Mouse (Mus musculus) cerebellum, postnatal 36 days (tissue): ENCODE data around the gene Bcl7c.
"Not testable (repeated sequence)": the region's sequence is repeated elsewhere in the genome, so short reads cannot be mapped to it uniquely, and the experiment has no call there.

ENCODE experiments used
- DNase-seq, 2 experiments: peaks; one replicate each; pipeline ENCODE4 v3.0.0; 2021 to 2022; ENCODE audit warnings: mixed read lengths in 2 of 2

Gene Bcl7c

DNA sequence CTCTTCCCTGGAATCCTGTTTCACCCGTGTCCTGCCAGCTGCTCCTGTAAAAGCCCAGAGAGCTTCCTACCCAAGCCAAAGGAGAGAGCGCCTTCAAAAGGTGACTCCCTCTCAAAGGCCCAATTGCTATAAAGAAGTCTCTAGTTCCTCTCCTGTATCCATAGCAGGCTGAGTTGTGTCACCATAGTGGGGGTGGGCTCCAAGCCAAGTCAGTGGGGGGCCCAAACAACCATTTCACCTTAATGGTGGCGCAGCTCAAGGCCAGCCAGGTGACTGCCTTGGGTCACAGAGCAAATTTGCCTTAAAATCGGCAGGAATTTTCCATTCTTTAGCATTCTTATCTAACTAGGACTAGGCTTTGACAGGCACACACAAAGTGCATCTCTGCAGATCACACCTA lies 6.1 kb upstream of the Bcl7c start:
- no peak for DNase-seq

DNA sequence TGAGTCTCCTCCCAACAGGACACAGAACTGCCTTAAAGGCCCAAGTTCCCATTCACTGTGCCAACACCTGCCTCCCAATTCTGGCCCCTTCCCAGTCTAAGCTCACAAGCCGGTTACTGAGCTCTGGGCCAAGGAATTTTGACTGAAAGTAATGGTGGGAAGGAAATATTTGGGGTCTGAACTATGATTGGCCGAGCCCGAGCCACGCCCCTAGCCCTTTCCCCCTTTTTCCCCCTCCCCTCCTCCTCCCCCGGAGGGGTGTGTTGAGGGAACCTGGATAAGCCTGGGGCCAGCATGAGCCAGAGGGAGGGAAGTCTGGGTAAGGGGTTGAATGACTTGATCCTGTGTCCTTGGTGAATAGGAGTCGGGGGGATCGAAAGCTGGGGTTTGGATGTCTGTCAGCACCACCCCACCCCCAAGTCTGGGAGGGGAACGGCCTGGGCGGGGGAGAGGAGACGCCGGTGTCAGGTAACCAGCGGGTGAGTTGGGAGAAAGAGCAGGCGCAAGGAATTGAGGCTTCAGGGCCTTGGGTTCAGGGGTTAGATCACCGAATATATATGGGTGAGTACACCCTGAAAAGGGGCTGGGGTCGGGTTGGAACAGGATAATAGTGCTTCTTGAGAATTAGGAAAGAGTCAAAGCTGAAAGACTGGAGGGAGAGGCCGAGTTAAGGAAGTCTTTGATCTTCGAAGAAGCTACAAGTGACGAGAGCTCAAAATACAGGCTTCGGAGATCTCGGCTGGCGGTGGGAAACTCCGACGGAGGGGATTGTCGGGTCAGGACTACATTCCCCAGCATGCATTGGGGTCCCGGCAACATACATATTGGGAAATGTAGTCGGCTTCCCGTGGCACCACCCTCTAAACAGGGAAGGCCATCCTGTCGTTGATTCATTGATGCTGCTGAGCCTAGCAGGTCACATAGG lies 4.0 kb upstream of the Bcl7c start, which contains the start of gene Ctf1:
Gene Ctf1 (plus strand): TSS at position 276 of the 925 bp plus-strand sequence.
- DNase-seq, result peak; percentile 75 to 78

DNA sequence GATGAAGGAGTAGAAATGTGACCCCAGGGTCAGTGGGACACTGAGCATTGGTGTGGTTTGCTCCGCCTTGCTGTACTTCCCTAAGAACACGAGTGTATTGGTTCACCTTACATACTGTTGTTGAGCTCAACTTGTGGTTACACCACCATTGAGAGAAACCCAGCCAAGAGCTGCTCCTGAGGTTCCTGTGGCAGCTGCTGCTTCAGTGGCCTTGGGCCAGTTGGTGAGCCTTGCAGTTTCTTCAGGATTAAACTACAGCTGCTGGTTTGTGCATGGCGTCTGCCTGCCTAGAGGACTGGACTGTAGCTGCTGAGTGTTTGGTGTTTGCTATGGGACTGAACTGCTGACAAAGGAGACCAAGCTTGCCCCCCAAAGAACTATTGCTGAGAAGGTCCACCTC lies 2.7 kb upstream of the Bcl7c start:
- DNase-seq, result no peak

DNA sequence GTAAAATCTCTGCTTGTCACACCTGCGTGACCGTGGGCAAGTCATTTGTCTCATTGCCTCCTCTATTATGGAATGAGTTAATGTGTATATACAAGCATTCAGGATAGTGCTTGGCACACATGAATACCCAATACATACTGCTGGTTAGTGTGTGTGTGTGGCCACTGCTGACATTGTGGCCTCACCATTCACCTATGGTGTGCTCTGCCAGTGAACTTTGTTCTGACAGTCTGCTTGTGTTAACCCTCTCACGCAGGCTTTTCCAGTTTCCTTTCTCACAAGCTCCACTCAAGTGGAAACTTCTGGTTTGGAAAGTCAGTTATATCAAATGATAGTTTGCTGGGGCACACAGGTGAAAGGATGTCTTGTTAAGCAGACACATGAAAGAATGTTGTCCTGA lies 2.3 kb upstream of the Bcl7c start:
- DNase-seq, result no peak

DNA sequence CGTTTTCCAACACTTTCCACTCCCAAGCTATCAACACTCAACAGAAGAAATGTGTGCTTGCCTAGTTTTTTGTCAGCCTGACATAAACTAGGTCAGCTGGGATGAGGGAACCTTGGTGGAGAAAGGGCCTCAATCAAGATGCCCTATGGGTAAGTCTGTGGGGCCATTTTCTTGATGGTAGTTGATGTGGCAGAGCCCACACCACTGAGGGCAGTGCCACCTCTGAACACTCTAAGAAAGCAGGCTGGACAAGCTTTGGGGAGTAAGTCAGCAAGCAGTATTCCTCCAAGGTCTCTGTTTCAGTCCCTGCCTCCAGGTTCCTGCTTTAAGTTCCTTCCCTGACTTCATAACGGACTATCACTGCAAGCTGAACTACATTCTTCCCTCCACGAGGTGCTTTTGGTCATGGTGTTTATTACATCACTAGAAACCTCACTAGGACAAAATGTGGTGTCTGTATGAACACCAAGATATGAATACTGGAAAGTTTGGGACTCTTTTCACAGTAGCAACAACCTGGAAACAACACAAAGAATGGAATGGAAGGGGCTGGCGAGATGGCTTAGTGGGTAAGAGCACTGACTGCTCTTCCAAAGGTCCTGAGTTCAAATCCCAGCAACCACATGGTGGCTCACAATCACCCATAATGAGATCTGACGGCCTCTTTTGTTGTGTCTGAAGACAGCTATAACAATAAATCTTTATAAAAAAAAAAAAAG lies 687 bp upstream of the Bcl7c start:
- DNase-seq, result no peak

DNA sequence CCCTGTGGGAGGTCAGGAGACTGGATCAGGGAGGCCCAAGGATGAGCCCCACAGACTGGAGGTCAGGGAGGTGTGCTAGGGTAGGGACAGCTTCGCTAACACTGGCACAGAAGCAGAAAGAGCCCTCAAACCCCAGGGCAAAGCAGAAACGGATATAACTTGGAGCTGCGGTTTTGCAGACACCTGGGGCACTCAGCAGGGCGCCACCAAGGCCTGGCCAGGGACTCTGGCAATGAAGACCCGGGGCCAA lies 851 bp downstream of the Bcl7c start:
- no peak for DNase-seq

DNA sequence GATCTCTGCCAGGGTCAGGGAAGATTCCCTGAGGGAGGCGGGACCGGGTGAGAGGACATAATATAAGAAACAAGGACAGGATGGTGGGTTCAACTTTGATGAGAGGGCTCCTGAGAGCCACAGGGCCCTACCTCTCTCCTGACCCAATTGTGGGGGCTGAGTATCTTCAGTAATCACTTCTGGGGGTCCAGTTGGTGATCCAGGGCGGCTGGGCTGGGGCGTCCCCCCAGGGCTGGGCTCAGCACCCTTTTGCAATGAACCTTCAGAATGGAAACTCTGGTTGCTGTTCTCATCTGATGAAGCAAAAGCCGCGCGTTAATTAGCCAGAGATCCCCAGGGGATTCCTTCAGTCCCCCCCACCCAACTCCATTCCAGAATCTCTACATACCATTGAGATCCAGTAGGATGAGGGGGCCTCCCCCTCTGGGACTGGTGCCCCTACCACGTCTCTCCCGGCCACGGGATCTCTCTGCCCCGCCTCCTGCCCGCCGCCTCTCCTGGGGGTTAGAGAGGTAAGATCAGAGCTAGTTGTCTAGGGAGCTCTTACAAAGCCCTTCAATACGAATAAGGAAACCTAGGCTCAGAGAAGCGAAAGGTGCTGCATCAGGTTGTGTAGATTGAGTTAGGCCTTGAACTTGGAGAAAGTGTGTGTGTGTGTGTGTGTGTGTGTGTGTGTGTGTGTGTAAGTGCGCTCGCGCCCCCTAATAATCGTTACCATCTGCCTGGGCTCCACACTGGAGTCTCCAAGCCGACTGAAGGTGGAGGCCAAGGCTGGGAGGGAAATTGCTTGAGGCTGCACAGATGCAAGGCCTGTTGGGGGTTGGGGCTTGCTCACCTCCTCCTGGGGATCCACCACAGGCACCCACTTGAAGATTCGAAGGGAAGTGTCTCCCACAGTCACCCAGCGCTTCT lies 1.4 kb downstream of the Bcl7c start:
- peak; percentile 20 to 29 for DNase-seq

DNA sequence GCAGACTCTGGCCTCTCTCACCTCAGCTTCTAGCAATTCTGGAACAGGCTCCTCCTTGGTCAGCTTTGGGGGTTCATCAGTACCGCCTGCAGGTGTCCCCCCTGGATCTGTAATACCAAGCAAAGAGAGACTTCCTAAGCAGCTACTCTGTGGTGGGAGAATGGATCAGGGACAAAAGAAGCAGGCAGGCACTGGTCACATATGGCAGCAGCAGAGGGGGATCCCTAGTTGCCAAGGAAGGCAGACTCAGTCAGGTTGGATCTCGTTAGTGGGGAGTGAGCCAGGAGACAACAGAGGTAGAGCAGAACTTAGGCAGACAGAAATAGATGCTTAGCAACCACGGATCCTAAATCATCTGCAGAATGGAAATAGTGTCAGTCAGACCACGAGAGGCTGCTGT lies 3.0 kb downstream of the Bcl7c start:
- peak; percentile 75 to 76 for DNase-seq

DNA sequence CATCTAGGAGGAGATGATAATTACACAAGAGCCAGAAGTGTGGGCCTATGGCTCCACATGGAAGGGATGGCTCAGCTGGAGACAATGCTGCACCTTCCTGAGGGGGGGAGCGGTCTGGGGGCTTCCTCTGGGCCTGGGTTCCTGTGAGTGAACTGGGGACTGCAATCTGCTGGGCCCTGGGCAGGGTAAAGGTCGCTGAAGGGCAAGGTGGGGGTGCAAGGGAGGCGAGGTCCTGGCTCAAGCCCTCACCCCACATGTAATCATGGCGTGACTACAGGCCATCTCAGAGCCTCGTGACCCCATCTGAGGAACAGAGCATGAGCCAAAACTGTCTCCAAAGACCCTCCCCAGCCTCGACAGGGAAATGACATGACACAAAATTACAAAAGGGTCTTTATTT lies 4.1 kb downstream of the Bcl7c start:
- DNase-seq, result no peak

DNA sequence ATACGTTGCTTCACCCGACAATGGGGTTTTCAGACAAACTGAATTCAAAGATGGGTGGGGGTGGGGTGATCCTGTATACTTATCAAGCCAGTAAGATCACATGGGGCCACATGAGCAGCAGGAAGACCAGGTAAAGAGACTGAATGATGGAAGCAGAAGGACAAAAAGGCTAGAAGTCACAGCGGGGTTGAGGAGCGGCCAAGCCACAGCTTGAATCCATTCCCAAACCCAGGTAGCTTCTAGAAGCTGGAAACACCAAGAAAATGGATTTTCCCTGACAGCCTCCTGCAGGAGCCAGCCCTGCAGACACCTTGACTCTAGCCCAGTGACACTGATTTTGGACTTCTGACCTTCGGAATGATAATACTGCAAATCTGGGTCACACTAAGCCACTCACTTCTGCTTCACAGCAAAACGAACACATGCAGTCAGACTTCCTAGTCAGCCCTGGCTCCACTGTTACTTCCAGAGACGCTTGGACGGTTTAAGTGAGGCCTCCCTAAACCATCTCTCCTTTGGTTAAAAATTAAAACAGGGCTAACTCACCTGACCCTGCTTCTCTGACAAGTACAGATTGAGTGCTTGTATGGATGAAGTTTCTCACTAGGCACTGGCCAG lies 5.1 kb downstream of the Bcl7c start:
- peak; percentile 34 to 38 for DNase-seq

DNA sequence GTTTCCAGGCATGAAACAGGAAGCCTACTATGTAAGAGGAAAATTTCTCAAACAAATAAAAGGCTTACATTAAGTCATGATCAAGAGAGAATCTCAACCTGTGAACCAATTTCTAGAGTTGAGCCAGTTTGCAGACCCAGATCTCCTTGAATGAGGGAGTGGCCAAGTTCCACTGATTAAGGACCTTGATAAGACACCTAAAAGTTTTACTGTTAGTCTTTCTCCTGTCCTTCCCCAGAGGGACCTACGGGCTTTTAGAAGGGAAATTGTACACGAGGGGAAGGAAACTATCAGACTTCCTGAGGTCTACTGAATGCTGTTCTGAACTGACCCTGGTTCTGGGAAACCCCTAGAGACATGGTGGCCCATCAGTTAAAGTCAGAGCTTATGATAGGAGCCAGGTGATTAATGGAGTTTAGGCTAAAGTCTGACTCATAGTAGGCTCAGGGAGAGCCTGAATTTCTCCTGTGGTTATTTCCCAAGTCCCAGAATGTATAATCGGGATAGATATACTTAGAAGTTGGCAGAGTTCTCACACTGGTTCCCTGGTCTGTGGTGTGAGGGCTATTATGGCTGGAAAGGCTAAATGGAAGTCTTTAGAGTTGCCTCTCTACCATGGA lies 7.9 kb downstream of the Bcl7c start:
- no peak for DNase-seq

DNA sequence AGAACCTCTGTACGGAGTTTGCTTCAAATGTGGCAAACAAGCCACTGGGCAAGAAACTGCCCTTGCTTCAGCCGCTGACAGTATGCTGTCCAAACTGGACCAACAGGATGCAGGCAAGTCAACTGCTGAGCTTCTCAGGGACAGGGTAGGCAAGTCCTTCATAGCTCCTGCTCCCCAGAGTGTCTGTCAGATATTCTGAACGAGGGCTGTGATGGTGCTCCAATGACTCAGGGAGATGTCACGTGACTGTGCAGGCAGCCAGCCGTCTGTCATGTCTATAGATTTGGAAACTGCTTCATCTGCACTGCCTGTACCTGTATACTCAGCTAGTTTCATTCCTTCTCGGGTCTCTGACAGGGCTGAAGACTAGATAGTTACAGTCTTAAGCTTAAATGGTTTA lies 9.7 kb downstream of the Bcl7c start:
- peak; percentile 38 to 42 for DNase-seq

DNA sequence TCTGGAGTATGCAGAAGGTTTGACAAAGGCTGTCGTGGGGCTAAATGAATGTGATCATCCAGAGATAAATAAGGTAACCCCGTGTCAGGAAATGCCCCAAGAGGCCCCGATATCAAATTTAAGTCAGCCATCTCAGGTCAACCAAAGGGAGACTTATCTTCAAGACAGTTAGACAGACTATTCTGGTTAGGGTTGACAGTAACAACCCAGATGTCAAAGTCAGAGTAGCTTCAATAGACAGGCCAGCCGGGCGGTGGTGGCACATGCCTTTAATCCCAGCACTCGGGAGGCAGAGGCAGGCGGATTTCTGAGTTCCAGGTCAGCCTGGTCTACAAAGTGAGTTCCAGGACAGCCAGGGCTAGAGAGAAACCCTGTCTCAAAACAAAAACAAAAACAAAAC lies 15.0 kb downstream of the Bcl7c start:
- not testable (repeated sequence) for DNase-seq

DNA sequence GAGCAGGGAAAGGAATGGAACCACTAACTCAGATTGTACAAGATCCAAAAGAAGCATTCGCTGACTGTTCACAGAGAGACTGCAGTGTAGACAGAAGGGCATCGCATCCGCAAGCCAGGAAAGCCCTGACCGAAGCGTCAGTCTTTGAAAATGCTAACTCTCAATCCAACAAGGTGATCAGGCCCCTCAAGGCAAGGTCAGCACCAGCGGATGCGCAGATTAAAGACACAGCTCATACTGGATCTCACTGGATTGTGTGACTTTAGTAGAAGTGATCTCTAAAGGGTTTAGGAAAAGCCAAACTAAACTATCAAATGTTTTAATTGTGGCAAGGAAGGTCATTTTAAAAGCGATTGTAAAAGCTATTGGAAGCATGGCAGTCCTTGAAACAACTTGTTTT lies 15.4 kb downstream of the Bcl7c start:
- no peak for DNase-seq

DNA sequence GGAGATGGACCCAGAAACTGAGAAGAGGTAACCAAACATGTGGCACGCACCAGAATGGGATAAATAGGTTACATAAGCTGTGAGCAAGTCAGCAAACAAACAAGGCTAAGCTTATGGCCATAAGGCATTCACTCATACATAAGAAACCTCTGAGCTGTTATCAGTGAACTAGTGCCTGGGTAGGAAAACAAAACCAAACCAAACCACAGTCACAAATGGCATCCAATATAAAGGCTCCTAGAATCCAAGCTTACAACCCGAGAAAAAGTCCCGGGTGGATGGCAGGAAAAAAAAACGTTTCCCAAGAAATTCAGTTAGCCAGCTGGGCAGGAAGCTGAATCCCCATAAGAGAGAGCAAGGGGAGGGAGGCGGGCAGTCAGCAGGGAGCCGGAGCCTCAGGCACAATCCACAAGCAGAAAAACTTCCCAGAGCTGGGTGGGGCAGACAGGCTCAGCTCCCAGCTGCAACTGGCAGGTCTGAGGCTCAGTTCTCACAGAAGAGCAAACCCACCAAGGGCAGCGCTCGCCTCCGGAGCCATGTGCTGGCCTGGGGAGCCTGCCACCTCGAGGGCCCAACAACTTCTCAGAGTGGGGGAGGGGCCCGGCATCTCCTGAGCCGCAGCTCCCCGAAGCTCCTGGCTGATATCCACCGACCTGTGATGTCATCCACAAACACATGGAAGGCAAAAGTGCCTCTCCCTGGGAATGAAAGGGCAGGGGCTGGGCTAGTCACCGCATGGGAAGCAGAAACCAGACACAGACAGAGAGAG lies 17.3 kb downstream of the Bcl7c start:
- peak; percentile 72 for DNase-seq

DNA sequence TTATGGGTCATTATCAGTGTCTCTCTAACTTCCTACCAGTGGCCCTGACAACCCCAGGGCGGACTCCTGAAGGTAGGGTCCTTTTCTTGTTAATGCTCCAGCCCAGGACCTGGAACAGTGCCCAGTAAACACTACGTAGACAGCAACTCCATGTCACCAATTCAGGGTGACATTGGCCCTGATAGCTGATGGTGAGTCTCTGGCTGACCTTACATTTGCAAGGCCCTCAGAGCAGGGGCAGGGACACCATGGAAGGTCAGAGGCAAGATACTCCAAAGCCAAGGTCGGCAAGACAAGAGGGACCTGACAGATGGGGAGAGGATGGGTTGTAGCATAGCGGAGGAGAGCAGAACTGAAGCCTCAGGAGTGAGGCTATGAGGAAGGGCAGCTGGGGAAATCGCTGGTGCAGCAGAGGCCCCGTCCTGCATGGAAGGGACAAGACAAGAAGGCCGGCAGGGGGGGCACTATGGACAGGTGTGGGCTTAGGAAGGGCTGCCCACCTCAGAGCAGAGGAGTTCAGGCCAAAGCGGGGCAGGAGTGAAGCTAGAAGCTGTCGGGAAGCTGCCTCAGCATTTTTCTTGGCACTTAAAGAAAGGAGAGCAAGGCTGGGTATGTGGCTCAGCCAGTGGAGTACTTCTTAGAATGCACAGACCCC lies 19.0 kb downstream of the Bcl7c start:
- DNase-seq, result no peak

DNA sequence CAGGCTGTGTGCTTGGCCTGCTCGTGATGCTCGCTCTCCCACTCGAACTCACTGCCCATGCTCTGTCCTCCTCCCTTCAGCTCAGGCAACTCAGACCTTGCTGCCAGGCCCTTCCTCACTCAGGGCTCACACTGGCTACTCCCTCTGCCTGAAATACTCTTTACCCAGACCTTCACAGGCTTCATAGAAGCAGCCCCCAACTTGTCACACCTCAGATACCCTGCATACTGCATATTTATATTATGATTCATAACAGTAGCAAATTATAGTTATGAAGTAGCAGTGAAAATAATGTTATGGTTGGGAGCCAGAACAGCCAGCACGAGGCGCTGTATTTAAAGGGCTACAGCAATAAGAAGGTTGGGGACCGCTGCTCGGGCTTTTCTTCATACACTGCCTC lies 19.8 kb downstream of the Bcl7c start:
- no peak for DNase-seq

DNA sequence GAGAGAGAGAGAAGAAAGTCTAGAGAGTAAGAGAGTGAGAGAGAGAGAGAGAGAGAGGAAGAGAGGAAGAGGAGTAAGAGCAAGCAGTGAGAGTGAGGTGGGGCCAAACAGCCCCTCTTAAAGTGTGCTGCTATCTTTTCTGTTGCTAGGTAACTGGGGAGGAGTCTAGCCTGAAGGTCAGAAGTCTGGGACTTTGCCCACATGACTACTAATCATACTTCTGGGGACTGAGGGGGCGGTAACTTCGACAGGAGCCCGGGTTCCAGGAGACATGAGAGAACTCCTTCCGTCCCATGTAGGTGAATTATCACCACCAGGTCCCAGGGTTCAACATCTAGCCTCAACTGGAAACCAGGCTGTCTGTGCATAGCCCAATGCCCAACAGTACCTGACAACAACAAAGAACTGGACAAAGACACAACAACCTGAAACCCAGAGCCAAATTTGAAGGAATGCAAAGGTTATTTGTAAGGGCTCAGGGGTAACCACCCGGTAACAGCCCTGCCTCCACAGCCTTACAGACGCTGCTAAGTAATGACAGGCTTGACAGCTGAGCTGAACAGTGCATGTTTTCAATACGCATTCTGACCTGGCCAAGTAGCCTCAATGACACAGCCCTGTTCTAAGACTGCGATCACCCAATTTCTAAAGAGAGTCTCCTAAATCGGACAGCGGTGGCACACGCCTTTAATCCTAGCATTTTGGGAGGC lies 21.8 kb downstream of the Bcl7c start:
- no peak for DNase-seq

DNA sequence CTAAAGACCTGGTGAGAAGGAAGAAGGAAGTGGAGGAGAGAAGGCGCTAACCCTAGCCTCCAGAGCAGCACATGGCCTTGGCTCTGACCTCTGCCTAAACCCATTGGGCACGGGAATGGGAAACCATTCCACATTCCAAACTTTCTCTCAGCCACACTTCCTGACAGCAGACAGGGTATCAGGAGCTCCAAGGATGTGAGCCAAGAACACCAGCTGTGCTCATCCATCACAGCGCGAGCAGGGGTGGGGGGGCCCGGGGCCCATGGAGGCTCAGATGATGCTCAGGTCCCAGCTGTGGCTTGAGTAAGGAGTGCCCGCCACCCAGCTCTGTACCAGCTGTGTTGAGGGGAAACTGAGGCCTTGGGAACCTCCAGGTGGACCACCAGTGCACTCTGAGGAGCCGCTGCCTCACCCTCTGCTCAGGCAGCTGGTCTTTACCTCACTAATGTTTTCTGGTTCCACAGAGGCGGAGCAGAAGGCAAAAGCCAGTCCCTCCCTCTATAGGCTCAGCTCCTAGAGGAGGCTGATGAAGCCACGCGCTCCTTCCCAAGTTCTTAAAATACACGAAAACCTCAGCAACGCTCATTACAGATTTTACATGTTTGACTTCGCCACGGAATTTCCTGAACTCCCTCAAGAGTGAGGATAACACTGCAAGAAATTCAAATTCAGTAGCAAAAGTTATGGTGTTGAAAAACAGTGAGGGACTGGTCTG lies 23.3 kb downstream of the Bcl7c start:
- no peak for DNase-seq
